Mouse (Mus musculus): ENCODE data around the gene Mindy4b-ps.

GRCm38 (mm10) chr3:58783602-58784218 is 38.4 kb downstream of the Mindy4b-ps start:
- no peak for TF ChIP-seq EP300 (optimal IDR thresholded peaks at IDR 0.05)
- TF ChIP-seq CTCF (IDR thresholded peaks at IDR 0.05; ENCODE audit: low read depth): no peak
